Mouse (Mus musculus) megakaryocyte, embryonic 14.5 days (primary cell): Measurements from ENCODE around the gene Cdkl4. TPM values are rescaled to one million over a fixed set of nuclear protein-coding genes. Genes with fewer than 3 reads are reported as not detected.

Source experiments
- H3K27me3 ChIP-seq: replicated peaks from 2 replicates; pipeline ENCODE3; 2012; ENCODE audit warnings: inconsistent platforms
- H3K36me3 ChIP-seq: replicated peaks from 2 replicates; pipeline ENCODE3; 2012; ENCODE audit warnings: low read length, inconsistent platforms, mixed read lengths
- H3K4me1 ChIP-seq: 2 replicates; pipeline ENCODE4 v1.6.1; 2012; ENCODE audit warnings: inconsistent platforms
- H3K4me3 ChIP-seq: replicated peaks from 2 replicates; pipeline ENCODE3; 2012; ENCODE audit warnings: moderate library complexity, mild to moderate bottlenecking, inconsistent platforms
- H3K9me3 ChIP-seq: 2 replicates; pipeline ENCODE4 v1.6.1; 2012; ENCODE audit warnings: inconsistent platforms
- FLI1 ChIP-seq: IDR thresholded peaks from 2 replicates; pipeline ENCODE4 v1.6.1; 2012; ENCODE audit warnings: low read length, inconsistent platforms, mixed read lengths
- GATA1 ChIP-seq: IDR thresholded peaks from 3 replicates; pipeline ENCODE4 v1.6.1; 2012; ENCODE audit warnings: mixed read lengths, low read length, inconsistent platforms, borderline replicate concordance
- polyA plus RNA-seq: library from polyadenylated mRNA; stranded (reverse); fragments of >175 nt; gene quantifications from 2 replicates; pipeline ENCODE4 v1.2.3, GENCODE M21; 2012; ENCODE audit warnings: low replicate concordance; ENCODE audit not compliant: insufficient read depth

Cdkl4 gene
- polyA plus RNA-seq, 1 experiment: 0.13 TPM

GRCm38 (mm10) chr17:80505342-80505741 is 72.3 kb downstream of the Cdkl4 start:
- Histone ChIP-seq H3K4me3 (no peak overlapping the region), H3K27me3 (no peaks in the 10 kb centered on the region), H3K36me3 (peaks cover 3% of the 10 kb centered on the region), H3K4me1 (peaks cover 73% of the 10 kb centered on the region), H3K9me3 (no peaks in the 10 kb centered on the region)
- TF ChIP-seq GATA1 (no peak), FLI1 (no peak)

GRCm38 (mm10) chr17:80501805-80502172 is 75.8 kb downstream of the Cdkl4 start:
- H3K4me3 ChIP-seq: peak overlapping the region; percentile 74
- peaks cover 76% of the 10 kb centered on the region for H3K4me1 ChIP-seq
- no peaks in the 10 kb centered on the region for H3K27me3 ChIP-seq
- TF ChIP-seq GATA1 (no peak), FLI1 (no peak)
- H3K36me3 ChIP-seq: peaks cover 3% of the 10 kb centered on the region
- H3K9me3 ChIP-seq: no peaks in the 10 kb centered on the region

GRCm38 (mm10) chr17:80501037-80501804 is 76.4 kb downstream of the Cdkl4 start:
- H3K4me1 ChIP-seq: peaks cover 77% of the 10 kb centered on the region
- no peaks in the 10 kb centered on the region for H3K9me3 ChIP-seq
- peaks cover 3% of the 10 kb centered on the region for H3K36me3 ChIP-seq
- H3K4me3 ChIP-seq: peak overlapping the region; percentile 74
- TF ChIP-seq FLI1: no peak
- TF ChIP-seq GATA1: no peak
- no peaks in the 10 kb centered on the region for H3K27me3 ChIP-seq

GRCm38 (mm10) chr17:80500025-80500424 is 77.6 kb downstream of the Cdkl4 start:
- peaks cover 2% of the 10 kb centered on the region for H3K36me3 ChIP-seq
- no peak for TF ChIP-seq GATA1
- no peak for TF ChIP-seq FLI1
- H3K4me3 ChIP-seq: no peak overlapping the region
- peaks cover 66% of the 10 kb centered on the region for H3K4me1 ChIP-seq
- no peaks in the 10 kb centered on the region for H3K27me3 ChIP-seq
- H3K9me3 ChIP-seq: no peaks in the 10 kb centered on the region

GRCm38 (mm10) chr17:80498600-80499268 is 78.9 kb downstream of the Cdkl4 start:
- no peak for TF ChIP-seq FLI1
- no peak for TF ChIP-seq GATA1
- no peak overlapping the region for H3K4me3 ChIP-seq
- H3K27me3 ChIP-seq: no peaks in the 10 kb centered on the region
- peaks cover 6% of the 10 kb centered on the region for H3K36me3 ChIP-seq
- peaks cover 55% of the 10 kb centered on the region for H3K4me1 ChIP-seq
- H3K9me3 ChIP-seq: no peaks in the 10 kb centered on the region

- Histone ChIP-seq H3K9me3 (no peaks in the 10 kb centered on the region), H3K4me3 (no peak overlapping the region), H3K36me3 (peaks cover 6% of the 10 kb centered on the region), H3K4me1 (peaks cover 46% of the 10 kb centered on the region), H3K27me3 (no peaks in the 10 kb centered on the region)
- TF ChIP-seq FLI1 (no peak), GATA1 (no peak)
Measured at GRCm38 (mm10) chr17:80497183-80497601, 80.4 kb downstream of the Cdkl4 start.

- Histone ChIP-seq H3K9me3 (no peaks in the 10 kb centered on the region), H3K4me3 (no peak overlapping the region), H3K4me1 (peaks cover 44% of the 10 kb centered on the region), H3K27me3 (no peaks in the 10 kb centered on the region), H3K36me3 (peaks cover 6% of the 10 kb centered on the region)
- TF ChIP-seq GATA1: no peak
- TF ChIP-seq FLI1: no peak
Measured at GRCm38 (mm10) chr17:80496607-80497170, 80.9 kb downstream of the Cdkl4 start.

- no peak overlapping the region for H3K4me3 ChIP-seq
- H3K4me1 ChIP-seq: peaks cover 44% of the 10 kb centered on the region
- TF ChIP-seq FLI1 (no peak), GATA1 (no peak)
- peaks cover 6% of the 10 kb centered on the region for H3K36me3 ChIP-seq
- no peaks in the 10 kb centered on the region for H3K9me3 ChIP-seq
- no peaks in the 10 kb centered on the region for H3K27me3 ChIP-seq
Measured at GRCm38 (mm10) chr17:80496185-80496584, 81.4 kb downstream of the Cdkl4 start.

- peaks cover 38% of the 10 kb centered on the region for H3K4me1 ChIP-seq
- peaks cover 6% of the 10 kb centered on the region for H3K36me3 ChIP-seq
- no peak for TF ChIP-seq FLI1
- TF ChIP-seq GATA1: no peak
- H3K27me3 ChIP-seq: no peaks in the 10 kb centered on the region
- no peak overlapping the region for H3K4me3 ChIP-seq
- H3K9me3 ChIP-seq: no peaks in the 10 kb centered on the region
Measured at GRCm38 (mm10) chr17:80493891-80494290, 83.7 kb downstream of the Cdkl4 start.

- no peaks in the 10 kb centered on the region for H3K9me3 ChIP-seq
- no peak overlapping the region for H3K4me3 ChIP-seq
- H3K4me1 ChIP-seq: peaks cover 39% of the 10 kb centered on the region
- TF ChIP-seq GATA1 (no peak), FLI1 (no peak)
- peaks cover 6% of the 10 kb centered on the region for H3K36me3 ChIP-seq
- H3K27me3 ChIP-seq: no peaks in the 10 kb centered on the region
Measured at GRCm38 (mm10) chr17:80492811-80493210, 84.8 kb downstream of the Cdkl4 start.
